Mouse (Mus musculus) MEL (cell line): ENCODE measurements around the gene Dyrk1b.

ENCODE experiments used
- CTCF ChIP-seq, 3 experiments: IDR thresholded peaks in 2 of 3; conservative IDR thresholded peaks in 1 of 3; 2 replicates each; pipeline ENCODE4 v1.5.1; 2011 to 2012; ENCODE audit warnings: low read length in 3 of 3, low read depth in 2 of 3, mild to moderate bottlenecking in 2 of 3, improper control_type of control experiment in 1 of 3, inconsistent platforms in 1 of 3, mixed read lengths in 1 of 3, moderate library complexity in 1 of 3; ENCODE audit not compliant: control insufficient read depth in 1 of 3, insufficient read depth in 1 of 3, poor library complexity in 1 of 3, severe bottlenecking in 1 of 3
- EP300 ChIP-seq, 2 experiments: IDR thresholded peaks; 2 replicates each; pipeline ENCODE4 v1.6.1; 2011; ENCODE audit warnings: improper control_type of control experiment in 2 of 2, low read length in 2 of 2, low read depth in 1 of 2, mild to moderate bottlenecking in 1 of 2
- GABPA ChIP-seq: IDR thresholded peaks from 2 replicates; pipeline ENCODE4 v1.6.1; 2012; ENCODE audit warnings: low read depth, mild to moderate bottlenecking, inconsistent platforms, low read length, improper control_type of control experiment, moderate library complexity
- HCFC1 ChIP-seq: IDR thresholded peaks from 2 replicates; pipeline ENCODE4 v1.6.1; 2012; ENCODE audit warnings: low read depth, mild to moderate bottlenecking, inconsistent platforms, low read length, improper control_type of control experiment, moderate library complexity
- POLR2A ChIP-seq, 2 experiments: IDR thresholded peaks; 2 replicates each; pipeline ENCODE4 v1.6.1; 2011 to 2012; ENCODE audit warnings: low read length in 2 of 2, mild to moderate bottlenecking in 2 of 2, control low read depth in 1 of 2, improper control_type of control experiment in 1 of 2, low read depth in 1 of 2, moderate library complexity in 1 of 2; ENCODE audit not compliant: control insufficient read depth in 1 of 2, insufficient read depth in 1 of 2, poor library complexity in 1 of 2
- RAD21 ChIP-seq: IDR thresholded peaks from 2 replicates; pipeline ENCODE4 v1.6.1; 2011; ENCODE audit warnings: mild to moderate bottlenecking, low read depth, low read length, improper control_type of control experiment
- ZKSCAN1 ChIP-seq: IDR thresholded peaks from 2 replicates; pipeline ENCODE4 v1.6.1; 2012; ENCODE audit warnings: low read depth, mild to moderate bottlenecking, inconsistent platforms, low read length, improper control_type of control experiment, moderate library complexity

- no peak for TF ChIP-seq CTCF (IDR thresholded peaks at IDR 0.05 in 2 of 3, conservative IDR thresholded peaks at IDR 0.05 in 1 of 3; ENCODE audit: control insufficient read depth in 1 of 3, insufficient read depth in 1 of 3, low read depth in 2 of 3, low read length in 3 of 3, poor library complexity in 1 of 3, severe bottlenecking in 1 of 3)
- TF ChIP-seq EP300 (IDR thresholded peaks at IDR 0.05; ENCODE audit: low read depth in 1 of 2, low read length in 2 of 2), result no peak
- no peak for TF ChIP-seq RAD21
- TF ChIP-seq HCFC1, result no peak
- TF ChIP-seq POLR2A (IDR thresholded peaks at IDR 0.05; ENCODE audit: control insufficient read depth in 1 of 2, insufficient read depth in 1 of 2, low read depth in 1 of 2, low read length in 2 of 2, poor library complexity in 1 of 2), result no peak
- TF ChIP-seq GABPA, result no peak
- TF ChIP-seq ZKSCAN1, result no peak
Observed at GRCm38 (mm10) chr7:28159292-28159691, 20.0 kb upstream of the Dyrk1b start.
